Mouse (Mus musculus) lung, postnatal 0 days (tissue): ENCODE measurements around the gene Gm47955. TPM values are rescaled to one million over a fixed set of nuclear protein-coding genes. Genes with fewer than 3 reads are reported as not detected.

ENCODE experiments used
- ATAC-seq: fragments of 200-750 bp; cut with Nextera tagmentation; 2 replicates; pipeline ENCODE4 v1.8.0; 2017; ENCODE audit warnings: moderate library complexity
- DNase-seq: peaks from one replicate; pipeline ENCODE4 v3.0.0-alpha.2; 2016; ENCODE audit warnings: low spot score
- H3K27ac ChIP-seq: fragments of 300-500 bp; sonication (generic); 2 replicates; pipeline ENCODE4 v1.5.1; 2014; ENCODE audit warnings: antibody characterized with exemption, mild to moderate bottlenecking, low read length, mixed read lengths
- H3K27me3 ChIP-seq: fragments of 300-500 bp; sonication (generic); replicated peaks from 2 replicates; pipeline ENCODE4 v1.6.1; 2014; ENCODE audit warnings: low read length, mixed read lengths; ENCODE audit not compliant: insufficient read depth
- H3K36me3 ChIP-seq: fragments of 300-500 bp; sonication (generic); 2 replicates; pipeline ENCODE4 v1.6.1; 2014; ENCODE audit warnings: low read length, mixed read lengths; ENCODE audit not compliant: insufficient read depth
- H3K4me1 ChIP-seq: fragments of 300-500 bp; sonication (generic); 2 replicates; pipeline ENCODE4 v1.6.1; 2014; ENCODE audit warnings: antibody characterized with exemption, low read depth, low read length, mixed read lengths; ENCODE audit not compliant: insufficient read depth
- H3K4me2 ChIP-seq: fragments of 300-500 bp; sonication (generic); replicated peaks from 2 replicates; pipeline ENCODE4 v1.6.1; 2014; ENCODE audit warnings: low read depth, mild to moderate bottlenecking, low read length, moderate library complexity, mixed read lengths
- H3K4me3 ChIP-seq: fragments of 300-500 bp; sonication (generic); 2 replicates; pipeline ENCODE4 v1.5.1; 2014; ENCODE audit warnings: low read depth, low read length
- H3K9ac ChIP-seq: fragments of 300-500 bp; sonication (generic); replicated peaks from 2 replicates; pipeline ENCODE4 v1.6.1; 2014; ENCODE audit warnings: low read depth, mild to moderate bottlenecking
- H3K9me3 ChIP-seq: fragments of 300-500 bp; sonication (generic); 2 replicates; pipeline ENCODE4 v1.6.1; 2016; ENCODE audit warnings: low read length, mixed read lengths
- CTCF ChIP-seq: IDR thresholded peaks from 2 replicates; pipeline ENCODE4 v1.5.1; 2016; ENCODE audit warnings: antibody characterized with exemption, mild to moderate bottlenecking
- EP300 ChIP-seq: IDR thresholded peaks from 2 replicates; pipeline ENCODE4 v1.6.1; 2016; ENCODE audit warnings: antibody characterized with exemption, mild to moderate bottlenecking, control low read depth
- WGBS: fragments of 180-500 bp; shearing (Covaris S2); extraction: QIAGEN DNeasy Blood & Tissue Kit; methylation state at CpG from one replicate; pipeline ENCODE4 v1.1.7; 2014; 5-methylcytosine and 5-hydroxymethylcytosine counted together
- polyA plus RNA-seq: library from polyadenylated mRNA; unstranded; fragments of >200 nt; fragmentation: Nextera tagmentation; extraction: Ambion mirVana; gene quantifications from 2 replicates; pipeline ENCODE4 v1.2.1, GENCODE M21; 2015

Gene Gm47955
- polyA plus RNA-seq, 1 experiment from 2014 or later: not detected

GRCm38 (mm10) chr1:83006218-83007179, 46.4 kb downstream of the Gm47955 start:
- Histone ChIP-seq H3K4me2 (no peak overlapping the region), H3K4me3 (no peak overlapping the region), H3K4me1 (no peaks in the 10 kb centered on the region), H3K9ac (no peak overlapping the region), H3K9me3 (0 out of 2 replicates have a peak, but pooled peaks cover 2% of the 10 kb centered on the region), H3K36me3 (no peaks in the 10 kb centered on the region), H3K27me3 (no peaks in the 10 kb centered on the region), H3K27ac (no peak overlapping the region)
- WGBS: 58% methylated on average over 8 of the region's 8 CpGs
- peak; percentile 73 for ATAC-seq
- DNase-seq: peak; percentile 14
- TF ChIP-seq EP300 (no peak), CTCF (no peak)

DNA sequence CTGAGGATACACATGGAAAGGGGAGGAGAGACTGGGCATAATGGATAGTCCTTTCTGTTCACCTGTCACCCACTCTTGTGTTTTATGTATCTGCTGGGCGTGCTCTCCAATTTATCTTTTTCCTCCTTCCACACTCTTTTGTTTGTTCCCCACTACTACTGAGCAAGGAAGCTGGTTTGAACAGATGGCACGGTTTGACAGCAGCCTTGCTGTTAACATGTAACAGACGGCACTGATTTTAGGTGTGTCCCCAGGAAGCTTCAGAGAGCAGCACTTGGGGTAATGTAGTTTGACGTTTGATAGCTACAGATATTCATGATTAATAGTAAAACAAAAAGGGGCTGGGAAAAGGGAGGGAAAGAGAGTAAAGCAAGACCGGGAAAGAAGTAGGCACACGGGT, 47.4 kb downstream of the Gm47955 start:
- no peaks in the 10 kb centered on the region for H3K36me3 ChIP-seq
- DNase-seq (no peak), ATAC-seq (no peak)
- 55% methylated on average over 6 of the region's 6 CpGs for WGBS
- no peak overlapping the region for H3K27ac ChIP-seq
- no peak overlapping the region for H3K4me3 ChIP-seq
- H3K9ac ChIP-seq: no peak overlapping the region
- no peaks in the 10 kb centered on the region for H3K27me3 ChIP-seq
- H3K9me3 ChIP-seq: 0 out of 2 replicates have a peak, but pooled peaks cover 2% of the 10 kb centered on the region
- no peak overlapping the region for H3K4me2 ChIP-seq
- H3K4me1 ChIP-seq: no peaks in the 10 kb centered on the region
- no peak for TF ChIP-seq EP300
- TF ChIP-seq CTCF: no peak

Other genes with a start within 250 kb of the Gm47955 start
- gene Mff, start 235.4 kb upstream of the Gm47955 start, polyA plus RNA-seq: 170 and 180 TPM in 2 replicates
- 0.07 TPM in 1 of 2 replicates, not detected in the other for gene Tm4sf20, start 191.8 kb upstream of the Gm47955 start, polyA plus RNA-seq
- gene Gm47791, start 189.0 kb upstream of the Gm47955 start, polyA plus RNA-seq: not detected in 2 replicates
- 28.3 and 34.8 TPM in 2 replicates for gene Agfg1, start 120.8 kb upstream of the Gm47955 start, polyA plus RNA-seq
- gene A030005L19Rik, start 47.0 kb upstream of the Gm47955 start, polyA plus RNA-seq: not detected in 2 replicates
- gene A030014E15Rik, start 35.4 kb upstream of the Gm47955 start, polyA plus RNA-seq: not detected in 2 replicates
- not detected in 2 replicates for gene Gm6217, start 28.9 kb upstream of the Gm47955 start, polyA plus RNA-seq
- gene A030003K21Rik, start 16.9 kb upstream of the Gm47955 start, polyA plus RNA-seq: not detected in 2 replicates
- gene Gm7544, start 4.3 kb upstream of the Gm47955 start, polyA plus RNA-seq: not detected in 2 replicates
- gene Gm47959, start 40.3 kb downstream of the Gm47955 start, polyA plus RNA-seq: not detected in 2 replicates
- gene Slc19a3, start 78.2 kb downstream of the Gm47955 start, polyA plus RNA-seq: 2.1 and 2.5 TPM in 2 replicates
- not detected in 2 replicates for gene Krtap28-10, start 82.2 kb downstream of the Gm47955 start, polyA plus RNA-seq
- 0.45 and 1.0 TPM in 2 replicates for gene Gm47969, start 84.6 kb downstream of the Gm47955 start, polyA plus RNA-seq
- gene A030005K14Rik, start 99.1 kb downstream of the Gm47955 start, polyA plus RNA-seq: not detected in 2 replicates
- gene Krtap28-13, start 100.6 kb downstream of the Gm47955 start, polyA plus RNA-seq: 0.16 TPM in 1 of 2 replicates, not detected in the other
- gene Ccl20, start 156.5 kb downstream of the Gm47955 start, polyA plus RNA-seq: 0.37 and 41.3 TPM in 2 replicates
- gene Daw1, start 199.5 kb downstream of the Gm47955 start, polyA plus RNA-seq: 1.1 and 2.3 TPM in 2 replicates